Mouse (Mus musculus) central nervous system, embryonic 18 days (tissue): ENCODE data around the gene Fank1. TPM values are rescaled to one million over a fixed set of nuclear protein-coding genes. Genes with fewer than 3 reads are reported as not detected.

Experiments
- polyA plus RNA-seq: library from polyadenylated mRNA; depleted of rRNA; stranded (reverse); fragments of >200 nt; gene quantifications from 2 replicates; pipeline ENCODE4 v1.2.3, GENCODE M21; 2012; rRNA removed

The Fank1 gene
- polyA plus RNA-seq = 8.3 and 8.8 TPM in 2 replicates

DNA sequence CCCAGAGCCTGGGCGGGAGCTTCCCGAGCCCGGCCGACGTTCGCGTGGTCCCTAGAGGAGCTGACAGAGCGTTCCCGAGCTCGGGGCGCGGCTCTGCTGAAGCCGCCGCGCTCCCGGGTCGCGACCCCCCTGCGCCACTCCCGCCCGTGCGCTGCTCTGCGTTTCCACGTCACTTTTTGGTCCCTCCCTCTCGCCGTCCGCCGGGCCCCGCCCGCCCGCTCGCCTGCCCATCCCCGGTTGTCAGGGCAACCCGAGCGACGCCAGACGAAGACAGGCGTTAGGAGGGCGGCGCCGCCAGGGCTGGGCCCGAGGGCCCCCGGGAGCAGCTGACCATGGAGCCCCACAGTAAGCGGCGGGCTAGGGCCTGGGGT lies at the start of gene Fank1:
Gene Fank1, plus strand, starts transcription at position 236 of the 371 bp plus-strand sequence.

GRCm38 (mm10) chr7:133782717-133783435 lies 6.2 kb downstream of the Fank1 start, which contains the start of gene Dhx32:
Gene Dhx32, minus strand, starts transcription at chr7:133782726.

Other genes starting within 250 kb of the Fank1 start
- 0.09 TPM in 1 of 2 replicates, not detected in the other for gene Tex36, start 174.7 kb upstream of the Fank1 start, polyA plus RNA-seq
- 24.3 and 28.6 TPM in 2 replicates for gene Edrf1, start 139.3 kb upstream of the Fank1 start, polyA plus RNA-seq
- gene Mmp21, start 96.8 kb upstream of the Fank1 start, polyA plus RNA-seq = 0.04 and 0.09 TPM in 2 replicates
- gene Bccip, start 67.5 kb upstream of the Fank1 start, polyA plus RNA-seq = 82.7 and 95.5 TPM in 2 replicates
- 38.1 and 41.2 TPM in 2 replicates for gene Uros, start 66.8 kb upstream of the Fank1 start, polyA plus RNA-seq
- 33.1 and 35.5 TPM in 2 replicates for gene Dhx32, start 5.9 kb downstream of the Fank1 start, polyA plus RNA-seq